ENCODE assay signal across 8 mouse cellular contexts in the genomic region with DNA sequence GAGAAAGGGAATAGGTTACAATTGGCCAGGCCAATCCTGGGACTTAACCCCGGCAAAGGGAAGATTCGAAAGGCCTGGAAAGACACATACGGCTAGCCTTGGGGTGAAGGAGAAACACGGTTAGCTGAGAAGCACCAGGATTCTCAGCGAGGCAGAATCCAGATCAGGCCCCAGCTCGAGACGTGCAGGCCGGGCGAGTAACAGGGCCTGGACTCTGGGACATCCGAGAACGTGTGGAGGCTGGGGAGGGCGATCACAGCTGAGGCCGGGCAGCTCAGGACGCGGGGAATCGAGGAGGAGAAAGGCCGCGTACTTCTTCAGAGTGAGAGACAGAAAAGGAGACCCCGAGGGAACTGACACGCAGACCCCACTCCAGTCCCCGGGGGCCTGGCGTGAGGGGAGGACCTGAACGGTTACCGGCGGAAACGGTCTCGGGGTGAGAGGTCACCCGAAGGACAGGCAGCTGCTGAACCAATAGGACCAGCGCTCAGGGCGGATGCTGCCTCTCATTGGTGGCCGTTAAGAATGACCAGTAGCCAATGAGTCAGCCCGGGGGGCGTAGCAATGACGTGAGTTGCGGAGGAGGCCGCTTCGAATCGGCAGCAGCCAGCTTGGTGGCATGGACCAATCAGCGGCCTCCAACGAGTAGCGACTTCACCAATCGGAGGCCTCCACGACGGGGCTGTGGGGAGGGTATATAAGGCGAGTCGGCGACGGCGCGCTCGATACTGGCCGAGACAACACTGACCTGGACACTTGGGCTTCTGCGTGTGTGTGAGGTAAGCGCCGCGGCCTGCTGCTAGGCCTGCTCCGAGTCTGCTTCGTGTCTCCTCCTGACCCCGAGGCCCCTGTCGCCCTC. TPM values are rescaled to one million over a fixed set of nuclear protein-coding genes. Genes with fewer than 3 reads are reported as not detected.
DNase-seq lines count a peak whose midpoint lies in the region; ATAC-seq and TF ChIP-seq lines count a peak whose summit lies in the region.

Gene Hspa5, plus strand, starts transcription at position 603 of the 859 bp plus-strand sequence.

- H3K27me3 ChIP-seq in embryonic facial prominence, embryonic 13.5 days: no peaks in the 10 kb centered on the region
- no peaks in the 10 kb centered on the region for H3K27me3 ChIP-seq in kidney, adult 2 months (replicated peaks; ENCODE audit: control insufficient read depth, insufficient read depth, low read length)
- no peaks in the 10 kb centered on the region for H3K27me3 ChIP-seq in limb, embryonic 12.5 days
- no peaks in the 10 kb centered on the region for H3K27me3 ChIP-seq in midbrain, embryonic 15.5 days (replicated peaks)
- H3K27me3 ChIP-seq in spleen, adult 2 months (ENCODE audit: control insufficient read depth, insufficient read depth, low read length): no peaks in the 10 kb centered on the region

- peak; percentile 100 for TF ChIP-seq POLR2A in kidney, adult 2 months (IDR thresholded peaks at IDR 0.05; ENCODE audit: low read depth, low read length)
- peak; percentile 100 for TF ChIP-seq POLR2A in spleen, adult 2 months (IDR thresholded peaks at IDR 0.05; ENCODE audit: low read depth, low read length)

- peak within 1 kb of the TSS; percentile 94 for H3K4me3 ChIP-seq in embryonic facial prominence, embryonic 13.5 days
- peak within 1 kb of the TSS; percentile 84 for H3K4me3 ChIP-seq in kidney, adult 2 months (ENCODE audit: insufficient read depth, low read depth, low read length)
- peak within 1 kb of the TSS; percentile 99 for H3K4me3 ChIP-seq in limb, embryonic 12.5 days (replicated peaks)
- peak within 1 kb of the TSS; percentile 94 for H3K4me3 ChIP-seq in midbrain, embryonic 15.5 days
- H3K4me3 ChIP-seq in spleen, adult 2 months (ENCODE audit: extremely low read depth, insufficient read depth, insufficient read length): peak within 1 kb of the TSS; percentile 94

- H3K4me2 ChIP-seq in embryonic facial prominence, embryonic 13.5 days: peak within 1 kb of the TSS; percentile 71
- peak within 1 kb of the TSS; percentile 78 for H3K4me2 ChIP-seq in limb, embryonic 12.5 days
- H3K4me2 ChIP-seq in midbrain, embryonic 15.5 days: peak within 1 kb of the TSS; percentile 70

- DNase-seq in 3134 (ENCODE audit: extremely low read depth, insufficient read length, low spot score): peak; percentile 98
- DNase-seq in adrenal gland, postnatal 36 days: peak; percentile 99
- peak; percentile 99 to 100 for DNase-seq in heart, adult 18-20 months
- peak; percentile 100 for DNase-seq in kidney, adult 2 months
- DNase-seq in spleen, adult 2 months (ENCODE audit: low read depth in 1 of 2, low spot score in 2 of 2): peak; percentile 99

- TF ChIP-seq CTCF in kidney, adult 2 months (conservative IDR thresholded peaks at IDR 0.05; ENCODE audit: insufficient read depth, insufficient read length, low read depth, low read length): no peak
- TF ChIP-seq CTCF in spleen, adult 2 months (IDR thresholded peaks at IDR 0.05; ENCODE audit: extremely low read depth, insufficient read depth, insufficient read length, insufficient replicate concordance): no peak

- H3K4me1 ChIP-seq in embryonic facial prominence, embryonic 13.5 days: peaks cover 37% of the 10 kb centered on the region
- peaks cover 12% of the 10 kb centered on the region; the same call in 1 of the 2 replicates for H3K4me1 ChIP-seq in kidney, adult 2 months (ENCODE audit: control insufficient read depth, insufficient read depth, low read length)
- H3K4me1 ChIP-seq in limb, embryonic 12.5 days (replicated peaks): peaks cover 41% of the 10 kb centered on the region
- peaks cover 47% of the 10 kb centered on the region for H3K4me1 ChIP-seq in midbrain, embryonic 15.5 days
- H3K4me1 ChIP-seq in spleen, adult 2 months (ENCODE audit: control insufficient read depth, insufficient read depth, insufficient read length): peaks cover 9% of the 10 kb centered on the region

- peak within 1 kb of the TSS; percentile 97 for H3K9ac ChIP-seq in embryonic facial prominence, embryonic 13.5 days
- H3K9ac ChIP-seq in limb, embryonic 12.5 days (replicated peaks): peak within 1 kb of the TSS; percentile 98
- H3K9ac ChIP-seq in midbrain, embryonic 15.5 days: peak within 1 kb of the TSS; percentile 89

- no peaks in the 10 kb centered on the region for H3K9me3 ChIP-seq in embryonic facial prominence, embryonic 13.5 days
- peaks cover 5% of the 10 kb centered on the region; the same call in 1 of the 2 replicates for H3K9me3 ChIP-seq in limb, embryonic 12.5 days
- H3K9me3 ChIP-seq in midbrain, embryonic 15.5 days: no peaks in the 10 kb centered on the region

- WGBS in embryonic facial prominence, embryonic 13.5 days: under 1% methylated on average over 60 of the region's 60 CpGs
- WGBS in kidney, adult 2 months: under 1% methylated on average over 60 of the region's 60 CpGs
- WGBS in limb, embryonic 12.5 days: under 1% methylated on average over 60 of the region's 60 CpGs
- under 1% methylated on average over 60 of the region's 60 CpGs for WGBS in midbrain, embryonic 15.5 days
- under 1% methylated on average over 60 of the region's 60 CpGs for WGBS in spleen, adult 2 months

- H3K27ac ChIP-seq in embryonic facial prominence, embryonic 13.5 days: peak within 1 kb of the TSS; percentile 89
- peak within 1 kb of the TSS; percentile 76 for H3K27ac ChIP-seq in kidney, adult 2 months (ENCODE audit: insufficient read depth, low read depth, low read length)
- H3K27ac ChIP-seq in limb, embryonic 12.5 days: peak within 1 kb of the TSS; percentile 92
- peak within 1 kb of the TSS; percentile 94 for H3K27ac ChIP-seq in midbrain, embryonic 15.5 days
- peak within 1 kb of the TSS; percentile 96 for H3K27ac ChIP-seq in spleen, adult 2 months (ENCODE audit: insufficient read depth, low read length)

- peak; percentile 99 for ATAC-seq in embryonic facial prominence, embryonic 13.5 days (ENCODE audit: insufficient number of reproducible peaks, insufficient read depth, low FRiP score, low TSS enrichment, low read depth)
- peak; percentile 99 for ATAC-seq in limb, embryonic 12.5 days (ENCODE audit: insufficient number of reproducible peaks, insufficient read depth, low FRiP score, low TSS enrichment, low read depth)
- ATAC-seq in midbrain, embryonic 15.5 days (replicated peaks): peak; percentile 99

- peaks cover 38% of the 10 kb centered on the region for H3K36me3 ChIP-seq in embryonic facial prominence, embryonic 13.5 days
- peaks cover 23% of the 10 kb centered on the region for H3K36me3 ChIP-seq in kidney, adult 2 months (ENCODE audit: control insufficient read depth, insufficient read depth, low read length)
- peaks cover 41% of the 10 kb centered on the region for H3K36me3 ChIP-seq in limb, embryonic 12.5 days
- peaks cover 30% of the 10 kb centered on the region for H3K36me3 ChIP-seq in midbrain, embryonic 15.5 days (replicated peaks)
- peaks cover 29% of the 10 kb centered on the region for H3K36me3 ChIP-seq in spleen, adult 2 months (ENCODE audit: control insufficient read depth, insufficient read depth, low read length)

RNA-seq across cellular contexts. Expression of gene Hspa5, which starts in this region (rescaled TPM):
- 100 to 1,000 TPM; 651 to 795 TPM for total RNA-seq in adrenal gland, postnatal 36 days (2021)
- polyA plus RNA-seq in embryonic facial prominence, embryonic 13.5 days (2015; fragmentation: Nextera tagmentation; extraction: Ambion mirVana): 753 and 870 TPM in 2 replicates
- total RNA-seq in heart, adult 18-20 months (2021): 100 to 1,000 TPM; 563 to 758 TPM
- 441 and 489 TPM in 2 replicates for polyA plus RNA-seq in kidney, adult 2 months (2012; rRNA removed)
- polyA plus RNA-seq in limb, embryonic 12.5 days (2016; fragmentation: Nextera tagmentation; extraction: Ambion mirVana): 756 and 817 TPM in 2 replicates
- 418 and 429 TPM in 2 replicates for polyA plus RNA-seq in midbrain, embryonic 15.5 days (2015; fragmentation: Nextera tagmentation; extraction: Ambion mirVana)
- 432 and 723 TPM in 2 replicates for polyA plus RNA-seq in spleen, adult 2 months (2012; rRNA removed)

Comparison
In these comparisons a context has a peak if more than half of its experiments do, and no peak if none do; other contexts are left out.
1. Peak in every context shown above with its lines: DNase-seq, ATAC-seq, H3K4me3 ChIP-seq and H3K27ac ChIP-seq.